Mouse (Mus musculus): ENCODE data around the gene Fxyd6.
A peak's percentile ranks its signal among the peaks of the same experiment; 100 is the strongest.

Gene Fxyd6

GRCm38 (mm10) chr9:45370117-45370561, at the start of gene Fxyd6:
Gene Fxyd6 (plus strand): TSS chr9:45370185.
- peak; percentile 49 for DNase-seq

- no peak for DNase-seq
These were observed 48.5 kb upstream of the Fxyd6 start for GRCm38 (mm10) chr9:45321465-45321864.

GRCm38 (mm10) chr9:45321946-45322430, 48.0 kb upstream of the Fxyd6 start:
- no peak for DNase-seq

- no peak for DNase-seq
These were observed 43.6 kb upstream of the Fxyd6 start for GRCm38 (mm10) chr9:45326390-45326789.

GRCm38 (mm10) chr9:45328263-45328662, 41.7 kb upstream of the Fxyd6 start:
- no peak for DNase-seq

- DNase-seq, result no peak
These were observed 40.4 kb upstream of the Fxyd6 start for GRCm38 (mm10) chr9:45329577-45329976.

GRCm38 (mm10) chr9:45337406-45337805, 32.6 kb upstream of the Fxyd6 start:
- DNase-seq, result no peak

- no peak for DNase-seq
These were observed 26.9 kb upstream of the Fxyd6 start for GRCm38 (mm10) chr9:45343066-45343465.

- peak; percentile 53 for DNase-seq
These were observed 24.5 kb upstream of the Fxyd6 start for GRCm38 (mm10) chr9:45345516-45345915.

GRCm38 (mm10) chr9:45346276-45346675, 23.7 kb upstream of the Fxyd6 start:
- no peak for DNase-seq

GRCm38 (mm10) chr9:45348560-45348959, 21.4 kb upstream of the Fxyd6 start:
- DNase-seq, result no peak

GRCm38 (mm10) chr9:45349181-45349580, 20.8 kb upstream of the Fxyd6 start:
- no peak for DNase-seq

- DNase-seq, result no peak
These were observed 20.1 kb upstream of the Fxyd6 start for GRCm38 (mm10) chr9:45349851-45350250.

- DNase-seq, result no peak
These were observed 14.8 kb upstream of the Fxyd6 start for GRCm38 (mm10) chr9:45355192-45355591.

- no peak for DNase-seq
These were observed 11.6 kb upstream of the Fxyd6 start for GRCm38 (mm10) chr9:45358356-45358755.

GRCm38 (mm10) chr9:45362051-45362461, 7.9 kb upstream of the Fxyd6 start:
- peak; percentile 70 for DNase-seq

GRCm38 (mm10) chr9:45363639-45364214, 6.3 kb upstream of the Fxyd6 start:
- peak; percentile 61 for DNase-seq

GRCm38 (mm10) chr9:45367716-45368115, 2.3 kb upstream of the Fxyd6 start:
- no peak for DNase-seq

- no peak for DNase-seq
These were observed 1.6 kb upstream of the Fxyd6 start for GRCm38 (mm10) chr9:45368341-45368901.

GRCm38 (mm10) chr9:45370616-45371336, 791 bp downstream of the Fxyd6 start:
- DNase-seq, result no peak

- no peak for DNase-seq
These were observed 1.3 kb downstream of the Fxyd6 start for GRCm38 (mm10) chr9:45371337-45371707.

- no peak for DNase-seq
These were observed 3.9 kb downstream of the Fxyd6 start for GRCm38 (mm10) chr9:45373896-45374295.

- no peak for DNase-seq
These were observed 5.1 kb downstream of the Fxyd6 start for GRCm38 (mm10) chr9:45374988-45375502.

- DNase-seq, result no peak
These were observed 6.4 kb downstream of the Fxyd6 start for GRCm38 (mm10) chr9:45376427-45376826.

All from cerebellum, adult 8-10 months (tissue).